Mouse (Mus musculus): Measurements from ENCODE around the gene Klhl10. TPM values are rescaled to one million over a fixed set of nuclear protein-coding genes. Genes with fewer than 3 reads are reported as not detected.
A peak's percentile ranks its signal among the peaks of the same experiment; 100 is the strongest.

Klhl10 gene
- total and polyA plus RNA-seq, 2 experiments from 2014 or later: 0.22 to 0.65 TPM

GRCm38 (mm10) chr11:100413541-100413940 is 28.2 kb upstream of the Klhl10 start:
- peaks cover 10% of the 10 kb centered on the region; the same call in 1 of the 2 replicates for H3K27me3 ChIP-seq (ENCODE audit: insufficient read depth, low read length)
- H3K9me3 ChIP-seq (ENCODE audit: low read length): no peaks in the 10 kb centered on the region
- peaks cover 8% of the 10 kb centered on the region for H3K36me3 ChIP-seq (ENCODE audit: insufficient read depth, low read length)
- no peak overlapping the region for H3K27ac ChIP-seq (ENCODE audit: low read depth, low read length)
- ATAC-seq (ENCODE audit: low FRiP score) (no peak), DNase-seq (ENCODE audit: low spot score) (no peak)
- no peak for TF ChIP-seq CTCF (IDR thresholded peaks at IDR 0.05)
- H3K4me1 ChIP-seq (ENCODE audit: insufficient read depth, low read length): peaks cover 17% of the 10 kb centered on the region; the same call in 1 of the 2 replicates
- H3K4me2 ChIP-seq (ENCODE audit: low read depth, low read length, poor library complexity, severe bottlenecking): peak overlapping the region; percentile 63
- peak overlapping the region; percentile 60 for H3K4me3 ChIP-seq (ENCODE audit: low read depth, low read length)
- H3K9ac ChIP-seq (replicated peaks; ENCODE audit: low read length, poor library complexity, severe bottlenecking): peak overlapping the region; percentile 69; the same call in 1 of the 2 replicates
- WGBS: 80% methylated on average over 11 of the region's 11 CpGs

- DNase-seq (ENCODE audit: low spot score) (peak; percentile 91), ATAC-seq (ENCODE audit: low FRiP score) (peak; percentile 93)
- peak; percentile 70 for TF ChIP-seq CTCF (IDR thresholded peaks at IDR 0.05)
Measured at GRCm38 (mm10) chr11:100414021-100414913, 27.4 kb upstream of the Klhl10 start, which contains the start of gene P3h4. Gene P3h4 (minus strand): TSS chr11:100414836.

GRCm38 (mm10) chr11:100414914-100415822 is 26.5 kb upstream of the Klhl10 start, which contains the start of gene Fkbp10:
Gene Fkbp10 (plus strand): TSS chr11:100415697.
- DNase-seq (ENCODE audit: low spot score) (peak; percentile 28), ATAC-seq (ENCODE audit: low FRiP score) (no peak; the same call in 1 of the 2 replicates)
- H3K27me3 ChIP-seq (ENCODE audit: insufficient read depth, low read length): peaks cover 10% of the 10 kb centered on the region; the same call in 1 of the 2 replicates
- TF ChIP-seq CTCF (IDR thresholded peaks at IDR 0.05): no peak
- H3K9me3 ChIP-seq (ENCODE audit: low read length): no peaks in the 10 kb centered on the region
- peak within 1 kb of the TSS; percentile 72 for H3K27ac ChIP-seq (ENCODE audit: low read depth, low read length)
- WGBS: under 1% methylated on average over 28 of the region's 31 CpGs
- H3K4me1 ChIP-seq (ENCODE audit: insufficient read depth, low read length): peaks cover 17% of the 10 kb centered on the region; the same call in 1 of the 2 replicates
- peak within 1 kb of the TSS; percentile 63 for H3K4me2 ChIP-seq (ENCODE audit: low read depth, low read length, poor library complexity, severe bottlenecking)
- H3K36me3 ChIP-seq (ENCODE audit: insufficient read depth, low read length): no peaks in the 10 kb centered on the region
- peak within 1 kb of the TSS; percentile 60 for H3K4me3 ChIP-seq (ENCODE audit: low read depth, low read length)
- H3K9ac ChIP-seq (replicated peaks; ENCODE audit: low read length, poor library complexity, severe bottlenecking): peak within 1 kb of the TSS; percentile 69

More at GRCm38 (mm10) chr11:100414021-100414913, 27.4 kb upstream of the Klhl10 start, which contains the start of gene P3h4:
- peaks cover 17% of the 10 kb centered on the region; the same call in 1 of the 2 replicates for H3K4me1 ChIP-seq (ENCODE audit: insufficient read depth, low read length)
- no peaks in the 10 kb centered on the region for H3K9me3 ChIP-seq (ENCODE audit: low read length)
- H3K4me2 ChIP-seq (ENCODE audit: low read depth, low read length, poor library complexity, severe bottlenecking): peak within 1 kb of the TSS; percentile 63
- H3K9ac ChIP-seq (replicated peaks; ENCODE audit: low read length, poor library complexity, severe bottlenecking): peak within 1 kb of the TSS; percentile 69
- H3K36me3 ChIP-seq (ENCODE audit: insufficient read depth, low read length): peaks cover 1% of the 10 kb centered on the region; the same call in 1 of the 2 replicates
- H3K27me3 ChIP-seq (ENCODE audit: insufficient read depth, low read length): peaks cover 10% of the 10 kb centered on the region; the same call in 1 of the 2 replicates
- peak within 1 kb of the TSS; percentile 72 for H3K27ac ChIP-seq (ENCODE audit: low read depth, low read length)
- WGBS: 2% methylated on average over 87 of the region's 93 CpGs
- peak within 1 kb of the TSS; percentile 60 for H3K4me3 ChIP-seq (ENCODE audit: low read depth, low read length)

- TF ChIP-seq CTCF (IDR thresholded peaks at IDR 0.05): no peak
- H3K36me3 ChIP-seq (ENCODE audit: insufficient read depth, low read length): no peaks in the 10 kb centered on the region
- no peak overlapping the region for H3K4me2 ChIP-seq (ENCODE audit: low read depth, low read length, poor library complexity, severe bottlenecking)
- no peaks in the 10 kb centered on the region for H3K9me3 ChIP-seq (ENCODE audit: low read length)
- ATAC-seq (ENCODE audit: low FRiP score) (no peak), DNase-seq (ENCODE audit: low spot score) (no peak)
- WGBS: 41% methylated on average over 8 of the region's 8 CpGs
- no peaks in the 10 kb centered on the region for H3K4me1 ChIP-seq (ENCODE audit: insufficient read depth, low read length)
- H3K4me3 ChIP-seq (ENCODE audit: low read depth, low read length): no peak overlapping the region
- 0 out of 2 replicates have a peak, but pooled peaks cover 3% of the 10 kb centered on the region for H3K27me3 ChIP-seq (ENCODE audit: insufficient read depth, low read length)
- no peak overlapping the region for H3K9ac ChIP-seq (replicated peaks; ENCODE audit: low read length, poor library complexity, severe bottlenecking)
- no peak overlapping the region for H3K27ac ChIP-seq (ENCODE audit: low read depth, low read length)
Measured at GRCm38 (mm10) chr11:100421537-100421936, 20.2 kb upstream of the Klhl10 start.

- H3K4me3 ChIP-seq (ENCODE audit: low read depth, low read length): no peak overlapping the region
- TF ChIP-seq CTCF (IDR thresholded peaks at IDR 0.05): no peak
- H3K9ac ChIP-seq (replicated peaks; ENCODE audit: low read length, poor library complexity, severe bottlenecking): no peak overlapping the region
- no peak for DNase-seq (ENCODE audit: low spot score)
- 95% methylated on average over 7 of the region's 7 CpGs for WGBS
- H3K4me2 ChIP-seq (ENCODE audit: low read depth, low read length, poor library complexity, severe bottlenecking): no peak overlapping the region
- H3K4me1 ChIP-seq (ENCODE audit: insufficient read depth, low read length): no peaks in the 10 kb centered on the region
- H3K27ac ChIP-seq (ENCODE audit: low read depth, low read length): no peak overlapping the region
- no peak for ATAC-seq (ENCODE audit: low FRiP score)
- no peaks in the 10 kb centered on the region for H3K27me3 ChIP-seq (ENCODE audit: insufficient read depth, low read length)
- H3K36me3 ChIP-seq (ENCODE audit: insufficient read depth, low read length): no peaks in the 10 kb centered on the region
- no peaks in the 10 kb centered on the region for H3K9me3 ChIP-seq (ENCODE audit: low read length)
Measured at GRCm38 (mm10) chr11:100423836-100424235, 17.9 kb upstream of the Klhl10 start.
